Mouse (Mus musculus): ENCODE data around the gene Abi2. TPM values are rescaled to one million over a fixed set of nuclear protein-coding genes. Genes with fewer than 3 reads are reported as not detected.

The Abi2 gene
- total and polyA plus RNA-seq, 2 experiments from 2014 or later = 116 to 336 TPM

DNA sequence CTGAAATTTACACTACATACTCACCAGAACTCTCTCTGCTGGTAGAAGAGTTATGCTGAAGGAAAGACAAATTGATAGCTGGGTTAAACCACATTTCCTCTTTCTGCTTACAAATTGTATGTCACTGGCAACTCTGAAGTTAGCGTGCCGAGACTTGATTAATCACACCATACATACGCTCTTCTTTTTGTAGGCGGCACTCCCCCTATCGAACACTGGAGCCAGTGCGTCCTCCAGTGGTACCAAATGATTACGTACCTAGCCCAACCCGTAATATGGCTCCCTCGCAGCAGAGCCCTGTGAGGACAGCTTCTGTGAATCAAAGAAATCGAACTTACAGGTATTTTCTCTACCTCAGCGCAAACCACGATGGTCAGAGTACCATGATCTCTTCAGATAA is 37.6 kb downstream of the Abi2 start:
- no peak overlapping the region for H3K4me3 ChIP-seq (ENCODE audit: low read depth, low read length)
- no peak overlapping the region for H3K9ac ChIP-seq
- no peaks in the 10 kb centered on the region for H3K4me1 ChIP-seq (ENCODE audit: insufficient read depth)
- TF ChIP-seq CTCF (IDR thresholded peaks at IDR 0.05; ENCODE audit: low read depth) = peak; percentile 34; the same call in 1 of the 2 replicates
- no peak overlapping the region for H3K27ac ChIP-seq (ENCODE audit: low read depth, low read length)
- no peaks in the 10 kb centered on the region for H3K9me3 ChIP-seq (ENCODE audit: low read length)
- no peak overlapping the region for H3K4me2 ChIP-seq (ENCODE audit: low read depth)
- 89% methylated on average over 12 of the region's 12 CpGs for WGBS
- peaks cover 13% of the 10 kb centered on the region for H3K36me3 ChIP-seq (ENCODE audit: insufficient read depth)
- ATAC-seq (no peak), DNase-seq (no peak)
- no peaks in the 10 kb centered on the region for H3K27me3 ChIP-seq (ENCODE audit: insufficient read depth, low read length)

DNA sequence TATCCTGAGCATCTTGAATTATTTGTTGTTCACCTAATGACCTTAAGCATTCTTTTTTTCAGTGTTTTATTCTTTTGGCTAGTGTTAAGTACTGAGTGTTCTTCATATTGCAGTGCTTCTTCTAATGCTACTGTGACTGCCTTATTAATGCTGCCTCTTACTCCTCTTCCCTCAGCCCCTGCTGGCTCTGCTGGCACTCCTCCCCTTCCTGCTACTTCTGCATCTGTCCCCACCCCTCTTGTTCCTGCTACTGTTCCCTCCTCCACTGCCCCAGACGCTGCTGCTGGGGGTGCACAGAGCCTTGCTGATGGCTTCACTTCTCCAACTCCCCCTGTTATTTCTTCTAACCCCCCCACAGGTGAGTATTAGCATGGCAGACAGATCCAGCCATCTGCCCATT is 40.5 kb downstream of the Abi2 start:
- H3K9me3 ChIP-seq (ENCODE audit: low read length) = no peaks in the 10 kb centered on the region
- no peak for TF ChIP-seq CTCF (IDR thresholded peaks at IDR 0.05; ENCODE audit: low read depth)
- no peak overlapping the region for H3K27ac ChIP-seq (ENCODE audit: low read depth, low read length)
- no peak overlapping the region for H3K4me2 ChIP-seq (ENCODE audit: low read depth)
- no peaks in the 10 kb centered on the region for H3K27me3 ChIP-seq (ENCODE audit: insufficient read depth, low read length)
- H3K9ac ChIP-seq = no peak overlapping the region
- ATAC-seq = no peak
- no peak for DNase-seq
- H3K4me3 ChIP-seq (ENCODE audit: low read depth, low read length) = no peak overlapping the region
- peaks cover 17% of the 10 kb centered on the region for H3K36me3 ChIP-seq (ENCODE audit: insufficient read depth)
- no peaks in the 10 kb centered on the region for H3K4me1 ChIP-seq (ENCODE audit: insufficient read depth)
- WGBS = 30% methylated on average over 1 of the region's 1 CpGs

DNA sequence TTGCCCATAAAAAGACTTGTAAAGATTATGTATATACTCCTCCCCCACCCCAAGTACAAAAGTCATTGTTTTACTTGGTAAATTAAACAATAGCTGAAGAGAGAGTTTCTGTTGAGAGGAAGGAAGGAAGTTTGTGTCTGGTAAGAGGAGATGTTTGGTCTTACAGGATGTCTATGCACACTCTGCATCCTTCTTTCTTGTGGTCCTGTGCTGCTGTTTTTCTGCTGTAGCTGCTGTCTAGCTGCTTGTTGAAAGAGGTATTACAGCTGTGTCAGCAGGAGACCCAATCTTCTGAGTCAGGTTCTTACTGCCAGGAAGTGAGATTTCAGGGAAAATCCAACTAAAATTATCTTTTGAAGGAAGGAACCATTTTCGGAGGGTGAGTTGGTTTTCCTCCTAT is 51.2 kb downstream of the Abi2 start:
- peaks cover 22% of the 10 kb centered on the region for H3K36me3 ChIP-seq (ENCODE audit: insufficient read depth)
- H3K9ac ChIP-seq = no peak overlapping the region
- no peak for TF ChIP-seq CTCF (IDR thresholded peaks at IDR 0.05; ENCODE audit: low read depth)
- no peaks in the 10 kb centered on the region for H3K9me3 ChIP-seq (ENCODE audit: low read length)
- 87% methylated on average over 1 of the region's 1 CpGs for WGBS
- no peak for ATAC-seq
- H3K27me3 ChIP-seq (ENCODE audit: insufficient read depth, low read length) = no peaks in the 10 kb centered on the region
- DNase-seq = no peak
- H3K4me3 ChIP-seq (ENCODE audit: low read depth, low read length) = no peak overlapping the region
- H3K4me2 ChIP-seq (ENCODE audit: low read depth) = no peak overlapping the region
- no peak overlapping the region for H3K27ac ChIP-seq (ENCODE audit: low read depth, low read length)
- H3K4me1 ChIP-seq (ENCODE audit: insufficient read depth) = no peaks in the 10 kb centered on the region

DNA sequence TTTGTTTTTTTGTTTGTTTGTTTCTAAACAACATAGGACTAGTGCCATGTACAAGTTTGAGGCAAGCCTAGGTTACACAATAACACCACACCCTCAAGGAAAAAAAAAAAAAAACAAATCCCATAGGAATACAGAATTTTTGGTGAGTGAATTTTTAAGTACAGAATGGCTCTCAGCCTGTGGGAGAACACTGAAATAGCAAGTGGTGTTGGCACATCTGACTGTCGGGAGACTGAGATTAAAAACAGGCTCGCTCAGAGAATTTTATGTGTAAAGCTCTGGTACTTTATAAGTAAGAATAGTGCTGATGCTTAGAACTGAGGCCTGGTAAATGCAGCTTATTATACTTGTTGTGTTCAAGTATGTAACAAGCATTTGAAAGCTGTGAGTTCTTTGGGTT is 60.1 kb downstream of the Abi2 start:
- H3K4me3 ChIP-seq (ENCODE audit: low read depth, low read length) = no peak overlapping the region
- 74% methylated on average over 2 of the region's 2 CpGs for WGBS
- H3K27ac ChIP-seq (ENCODE audit: low read depth, low read length) = no peak overlapping the region
- no peaks in the 10 kb centered on the region for H3K9me3 ChIP-seq (ENCODE audit: low read length)
- no peaks in the 10 kb centered on the region for H3K27me3 ChIP-seq (ENCODE audit: insufficient read depth, low read length)
- peaks cover 24% of the 10 kb centered on the region for H3K36me3 ChIP-seq (ENCODE audit: insufficient read depth)
- no peak for TF ChIP-seq CTCF (IDR thresholded peaks at IDR 0.05; ENCODE audit: low read depth)
- no peak overlapping the region for H3K9ac ChIP-seq
- no peak overlapping the region for H3K4me2 ChIP-seq (ENCODE audit: low read depth)
- DNase-seq = no peak
- no peak for ATAC-seq
- no peaks in the 10 kb centered on the region for H3K4me1 ChIP-seq (ENCODE audit: insufficient read depth)

DNA sequence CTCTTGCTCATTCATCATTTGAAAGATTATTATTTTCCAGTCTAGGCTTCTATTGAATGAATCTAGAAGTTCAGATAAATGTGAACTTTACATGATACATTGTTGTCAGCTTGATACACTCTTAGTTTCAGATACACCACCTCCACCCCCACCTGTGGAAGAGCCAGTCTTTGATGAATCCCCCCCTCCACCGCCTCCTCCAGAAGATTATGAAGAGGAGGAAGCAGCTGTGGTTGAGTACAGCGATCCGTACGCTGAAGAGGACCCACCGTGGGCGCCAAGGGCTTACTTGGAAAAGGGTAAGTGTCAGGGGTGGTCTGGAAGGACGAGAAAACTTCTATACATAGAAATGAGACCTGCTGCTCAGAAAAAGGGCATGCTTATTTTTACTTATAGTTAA is 61.1 kb downstream of the Abi2 start:
- Histone ChIP-seq H3K4me1 (ENCODE audit: insufficient read depth) (no peaks in the 10 kb centered on the region), H3K9me3 (ENCODE audit: low read length) (no peaks in the 10 kb centered on the region), H3K4me2 (ENCODE audit: low read depth) (no peak overlapping the region), H3K9ac (no peak overlapping the region), H3K36me3 (ENCODE audit: insufficient read depth) (peaks cover 24% of the 10 kb centered on the region), H3K27me3 (ENCODE audit: insufficient read depth, low read length) (no peaks in the 10 kb centered on the region), H3K27ac (ENCODE audit: low read depth, low read length) (no peak overlapping the region), H3K4me3 (ENCODE audit: low read depth, low read length) (no peak overlapping the region)
- 90% methylated on average over 7 of the region's 7 CpGs for WGBS
- no peak for DNase-seq
- TF ChIP-seq CTCF (IDR thresholded peaks at IDR 0.05; ENCODE audit: low read depth) = no peak
- no peak for ATAC-seq

DNA sequence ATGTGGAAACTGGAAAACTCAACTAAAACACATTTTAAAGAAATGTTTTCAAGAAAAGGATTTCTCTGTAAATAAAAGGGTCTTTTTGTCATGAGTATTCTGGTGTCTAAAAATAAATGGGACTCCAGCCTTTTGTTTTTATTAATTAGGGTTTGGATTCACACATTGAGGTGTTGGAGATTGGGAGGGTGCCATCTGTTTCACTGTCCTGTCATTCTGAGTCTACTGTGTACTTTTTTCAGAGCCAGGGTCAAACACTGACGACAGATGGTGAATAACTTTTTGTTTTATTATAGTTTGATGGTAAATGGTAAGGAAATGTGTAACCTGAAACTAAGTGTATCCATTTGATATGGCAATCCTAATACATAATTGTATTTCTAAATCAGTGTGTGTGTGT is 72.1 kb downstream of the Abi2 start:
- Histone ChIP-seq H3K27ac (ENCODE audit: low read depth, low read length) (no peak overlapping the region), H3K4me1 (ENCODE audit: insufficient read depth) (no peaks in the 10 kb centered on the region), H3K4me2 (ENCODE audit: low read depth) (no peak overlapping the region), H3K9ac (no peak overlapping the region), H3K27me3 (ENCODE audit: insufficient read depth, low read length) (no peaks in the 10 kb centered on the region), H3K9me3 (ENCODE audit: low read length) (no peaks in the 10 kb centered on the region), H3K36me3 (ENCODE audit: insufficient read depth) (peaks cover 22% of the 10 kb centered on the region), H3K4me3 (ENCODE audit: low read depth, low read length) (no peak overlapping the region)
- DNase-seq (no peak), ATAC-seq (no peak)
- TF ChIP-seq CTCF (IDR thresholded peaks at IDR 0.05; ENCODE audit: low read depth) = no peak
- whole genome bisulfite sequencing = 27% methylated on average over 1 of the region's 1 CpGs

DNA sequence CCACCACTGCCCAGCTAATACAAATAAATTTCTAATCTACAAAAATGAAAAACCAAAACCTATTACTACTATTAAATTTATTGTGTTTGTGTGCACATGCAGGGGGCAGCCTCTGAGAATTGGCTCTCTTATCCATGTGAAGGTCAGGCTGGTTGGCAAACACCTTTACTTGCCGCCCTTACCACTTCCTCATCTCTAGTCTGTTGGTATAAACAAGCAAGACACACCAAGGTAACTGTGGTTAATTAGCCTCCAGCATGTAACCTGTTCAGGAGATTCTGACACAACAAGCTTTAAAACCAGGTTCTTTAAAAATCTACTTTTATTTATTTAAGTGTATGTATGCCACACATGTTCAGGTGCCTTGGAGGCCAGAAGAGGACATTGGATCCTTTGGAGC is 73.5 kb downstream of the Abi2 start:
- no peak overlapping the region for H3K27ac ChIP-seq (ENCODE audit: low read depth, low read length)
- H3K9ac ChIP-seq = no peak overlapping the region
- no peaks in the 10 kb centered on the region for H3K4me1 ChIP-seq (ENCODE audit: insufficient read depth)
- whole genome bisulfite sequencing = 93% methylated on average over 1 of the region's 1 CpGs
- no peak overlapping the region for H3K4me3 ChIP-seq (ENCODE audit: low read depth, low read length)
- peaks cover 21% of the 10 kb centered on the region for H3K36me3 ChIP-seq (ENCODE audit: insufficient read depth)
- no peak for TF ChIP-seq CTCF (IDR thresholded peaks at IDR 0.05; ENCODE audit: low read depth)
- no peak overlapping the region for H3K4me2 ChIP-seq (ENCODE audit: low read depth)
- DNase-seq (no peak), ATAC-seq (no peak)
- H3K9me3 ChIP-seq (ENCODE audit: low read length) = no peaks in the 10 kb centered on the region
- H3K27me3 ChIP-seq (ENCODE audit: insufficient read depth, low read length) = no peaks in the 10 kb centered on the region

DNA sequence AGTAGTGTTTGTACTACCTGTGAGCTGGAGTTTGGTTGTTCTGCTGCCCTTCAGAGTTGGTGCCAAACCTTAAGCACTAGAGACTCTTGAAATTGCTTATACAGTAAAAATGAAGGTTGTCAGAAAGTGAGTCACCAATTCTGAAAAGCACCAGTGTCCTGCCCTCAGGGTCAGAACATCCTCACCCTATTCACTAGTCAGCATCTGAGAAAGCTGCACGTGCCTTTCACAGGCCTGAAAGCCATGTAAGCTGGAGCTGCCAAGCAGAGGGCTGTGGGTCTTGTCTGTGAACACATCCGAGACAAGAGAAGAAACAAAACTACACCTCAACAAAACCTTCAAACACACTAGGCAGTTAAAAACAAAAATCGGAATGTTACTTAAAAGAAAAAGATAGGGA is 76.2 kb downstream of the Abi2 start:
- H3K4me2 ChIP-seq (ENCODE audit: low read depth) = no peak overlapping the region
- H3K9ac ChIP-seq = no peak overlapping the region
- H3K4me1 ChIP-seq (ENCODE audit: insufficient read depth) = no peaks in the 10 kb centered on the region
- H3K9me3 ChIP-seq (ENCODE audit: low read length) = no peaks in the 10 kb centered on the region
- no peak overlapping the region for H3K4me3 ChIP-seq (ENCODE audit: low read depth, low read length)
- TF ChIP-seq CTCF (IDR thresholded peaks at IDR 0.05; ENCODE audit: low read depth) = no peak
- 77% methylated on average over 3 of the region's 3 CpGs for WGBS
- no peak for DNase-seq
- H3K36me3 ChIP-seq (ENCODE audit: insufficient read depth) = peaks cover 33% of the 10 kb centered on the region
- H3K27me3 ChIP-seq (ENCODE audit: insufficient read depth, low read length) = no peaks in the 10 kb centered on the region
- ATAC-seq = no peak
- no peak overlapping the region for H3K27ac ChIP-seq (ENCODE audit: low read depth, low read length)

All from forebrain, postnatal 0 days (tissue).